Mouse (Mus musculus) embryonic fibroblast, embryonic 13.5 days (primary cell): ENCODE measurements around the gene Zfp821.

ENCODE experiments used
- CTCF ChIP-seq: IDR thresholded peaks from 2 replicates; pipeline ENCODE4 v1.5.1; 2011; ENCODE audit warnings: mild to moderate bottlenecking, control low read depth, low read length, moderate library complexity, borderline replicate concordance; ENCODE audit not compliant: insufficient read depth
- POLR2A ChIP-seq: IDR thresholded peaks from 2 replicates; pipeline ENCODE4 v1.6.1; 2011; ENCODE audit warnings: low read depth, mild to moderate bottlenecking, control low read depth, low read length, moderate library complexity

DNA sequence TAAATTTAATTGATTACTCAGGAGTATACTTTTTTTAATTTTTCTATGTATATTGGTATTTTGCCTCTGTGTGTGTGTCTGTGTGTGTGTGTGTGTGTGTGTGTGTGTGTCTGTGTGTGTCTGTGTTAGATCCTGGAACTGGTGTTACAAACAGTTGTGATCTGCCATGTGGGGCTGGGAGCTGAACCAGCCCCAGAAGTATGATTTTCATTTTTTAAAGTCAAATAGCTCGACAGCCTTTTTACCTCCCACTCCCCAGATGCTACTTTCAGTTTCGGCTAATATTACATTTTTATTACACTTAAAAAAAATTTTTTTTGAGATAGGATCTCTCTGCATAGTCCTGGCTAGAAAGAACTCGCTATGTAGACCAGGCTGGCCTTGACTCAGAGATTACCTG lies 43.0 kb upstream of the Zfp821 start:
- no peak for TF ChIP-seq CTCF
- no peak for TF ChIP-seq POLR2A
